Mouse (Mus musculus): ENCODE data around the gene Zfp691.

Gene Zfp691

DNA sequence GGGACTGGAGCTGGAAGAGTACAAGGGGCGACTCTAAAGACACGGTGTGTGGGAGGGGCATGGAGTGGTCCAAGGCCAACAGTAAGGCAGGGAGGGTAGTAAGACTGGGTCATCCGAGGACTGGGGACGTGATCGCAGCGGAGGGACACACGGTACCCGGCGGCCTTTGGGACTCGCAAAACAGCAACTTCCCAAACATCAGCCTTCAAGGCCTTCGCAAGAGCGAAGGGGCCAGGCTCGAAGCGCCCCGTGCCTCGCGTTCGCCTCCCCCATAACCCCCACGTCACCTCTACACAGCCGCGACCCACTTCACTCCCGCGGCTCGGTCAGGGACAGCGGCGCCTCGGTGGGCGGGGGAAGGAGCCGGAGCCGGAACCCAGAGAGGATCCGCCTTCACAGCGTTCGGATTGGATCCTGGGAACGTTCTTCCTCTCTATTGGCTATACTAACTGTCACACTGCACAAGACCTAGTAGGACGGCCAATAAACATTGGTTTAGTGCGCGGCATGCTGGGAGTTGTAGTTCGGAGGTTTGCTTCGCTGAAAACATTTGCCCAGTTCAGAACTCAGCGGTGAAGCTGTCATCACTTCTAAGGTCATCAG is at the start of gene Zfp691:
Gene Zfp691, minus strand, starts transcription at position 345 of the 603 bp plus-strand sequence.
- peak; percentile 88 to 97 for DNase-seq (ENCODE audit: low spot score in 2 of 2)

DNA sequence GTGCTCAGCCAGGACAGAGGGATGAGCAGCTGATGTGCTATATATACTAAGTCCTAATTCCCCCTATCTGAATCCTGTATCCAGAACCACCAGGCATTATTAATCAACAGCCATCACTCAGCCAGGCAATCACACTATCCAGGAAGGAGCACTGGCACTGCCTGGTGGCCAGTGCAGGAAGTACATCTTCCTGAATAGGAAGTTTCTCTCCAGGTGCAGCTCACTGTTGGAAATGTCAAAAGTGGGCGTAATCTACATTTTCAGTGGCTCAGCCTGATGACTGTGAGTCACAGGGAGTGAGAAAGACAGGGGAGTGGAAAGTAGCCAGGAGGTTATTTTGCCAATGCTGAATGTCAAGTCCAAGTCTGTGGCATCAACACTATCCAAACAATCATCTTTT is 49.7 kb upstream of the Zfp691 start:
- DNase-seq (ENCODE audit: low spot score in 2 of 2): peak in 1 of 2 experiments; percentile 55

DNA sequence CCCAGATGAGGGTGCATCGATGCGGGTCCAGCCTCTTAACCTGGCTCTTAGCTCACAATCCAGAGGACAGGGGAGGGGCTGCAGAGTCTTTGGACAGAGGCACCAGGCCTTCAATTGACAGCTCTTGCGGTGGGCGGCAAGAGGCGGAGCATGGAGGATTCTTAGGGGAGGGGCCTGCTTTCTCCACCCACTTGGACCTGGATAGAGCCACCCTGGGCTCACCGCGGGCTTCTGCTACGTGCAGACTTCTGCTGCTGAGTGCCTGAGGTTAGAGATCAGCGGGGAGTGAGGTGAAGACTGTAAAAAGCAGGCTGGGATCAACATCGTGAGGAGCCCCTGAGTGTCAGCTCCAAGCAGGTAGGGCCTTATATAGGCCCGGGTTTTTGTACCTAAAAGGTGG is 44.2 kb upstream of the Zfp691 start, which contains the start of gene Tmem269:
Gene Tmem269, minus strand, starts transcription at position 49 of the 400 bp plus-strand sequence.
- no peak for DNase-seq (ENCODE audit: low spot score in 2 of 2)

DNA sequence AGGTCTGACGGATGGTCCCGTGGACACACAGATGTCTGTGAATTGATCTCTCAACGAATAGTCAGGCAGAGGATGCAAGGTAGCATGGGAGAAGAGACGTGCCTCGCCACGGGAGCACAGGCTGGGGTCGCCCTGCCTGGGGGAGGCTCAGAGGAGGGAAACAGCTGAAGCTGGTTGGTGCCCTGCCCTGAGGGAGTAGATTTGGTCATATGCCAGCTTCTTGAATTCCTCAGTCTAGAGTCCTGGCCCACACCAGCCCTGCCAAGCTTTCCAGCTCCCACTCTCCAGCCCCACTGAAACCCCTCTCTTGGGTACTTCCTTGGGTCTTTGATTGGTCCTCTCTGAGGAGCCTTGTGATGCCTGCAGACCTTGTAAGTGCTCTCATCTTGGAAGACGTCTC is 42.7 kb upstream of the Zfp691 start:
- no peak for DNase-seq (ENCODE audit: low spot score in 2 of 2)

DNA sequence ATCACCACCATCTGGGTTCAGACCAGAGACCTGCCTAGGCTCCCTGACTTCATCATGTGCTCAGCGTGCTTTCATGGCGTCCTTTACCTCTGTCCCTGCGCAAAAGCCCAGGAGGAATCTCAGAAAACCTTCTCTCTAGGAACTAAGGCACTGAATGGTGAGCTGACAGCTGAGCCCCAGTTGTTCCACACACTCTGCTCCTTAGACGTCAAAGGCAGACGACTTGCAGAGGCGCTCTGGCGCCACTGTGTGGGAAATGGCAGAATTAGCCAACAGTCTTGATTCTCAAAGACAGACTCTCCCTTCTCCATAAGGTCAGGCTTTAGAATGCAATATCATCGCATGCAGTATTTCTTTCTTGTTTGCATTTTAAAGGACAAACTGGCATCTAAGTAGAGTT is 30.7 kb upstream of the Zfp691 start:
- DNase-seq (ENCODE audit: low spot score in 2 of 2): peak in 1 of 2 experiments; percentile 84

DNA sequence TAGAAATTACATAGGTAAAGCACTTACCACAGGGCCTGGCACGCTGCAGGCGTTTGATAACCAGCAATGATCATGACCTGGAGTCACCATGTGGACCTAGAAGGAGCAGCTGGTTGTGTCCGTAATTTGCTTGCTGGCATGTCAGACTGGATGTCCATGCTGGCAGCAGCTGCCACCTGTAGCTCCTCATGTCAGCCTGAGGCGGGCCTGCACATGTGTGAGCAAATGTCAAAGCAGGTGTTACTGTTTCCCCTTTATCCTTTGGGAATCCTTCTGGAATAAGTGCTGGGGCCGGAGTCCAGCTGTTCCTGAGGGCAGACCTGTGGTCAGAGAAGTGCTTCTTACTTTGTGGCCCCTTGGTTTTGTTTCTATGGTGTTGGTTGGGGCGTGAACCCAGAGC is 24.1 kb upstream of the Zfp691 start:
- no peak for DNase-seq (ENCODE audit: low spot score in 2 of 2)

DNA sequence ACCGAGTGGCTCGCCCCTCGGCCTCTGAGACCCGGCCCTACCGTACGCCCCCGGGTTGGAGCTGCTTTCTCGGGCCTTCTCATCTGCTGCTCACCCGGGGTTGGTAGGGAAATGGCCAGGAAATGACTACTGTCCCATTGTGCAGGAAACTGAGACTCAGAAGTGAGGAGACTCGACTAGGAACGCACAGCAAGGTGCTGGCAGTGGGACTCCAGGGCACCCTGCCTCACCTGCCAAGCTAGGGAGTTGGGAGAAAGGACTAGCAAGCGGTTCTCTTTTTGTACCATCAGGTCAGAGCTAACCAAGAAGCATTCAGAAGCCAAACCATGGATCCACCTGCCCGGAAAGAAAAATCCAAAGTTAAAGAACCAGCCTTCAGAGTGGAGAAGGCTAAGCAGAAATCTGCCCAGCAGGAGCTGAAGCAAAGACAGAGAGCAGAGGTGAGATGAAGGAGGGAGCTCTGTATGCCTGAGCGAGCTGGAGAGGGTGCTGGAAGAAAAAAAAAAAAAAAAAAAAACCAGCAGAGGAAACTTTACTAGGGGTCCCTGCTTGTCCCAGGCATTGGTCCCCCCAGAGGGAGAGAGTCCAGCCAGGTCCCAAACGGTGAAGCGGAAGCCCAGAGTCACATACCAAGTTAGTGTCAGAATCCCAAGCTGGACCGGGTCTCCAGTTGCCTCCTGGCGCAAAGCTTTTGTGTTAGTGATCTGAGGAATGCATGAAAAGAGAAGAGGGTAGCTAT is 21.8 kb upstream of the Zfp691 start:
- no peak for DNase-seq (ENCODE audit: low spot score in 2 of 2)

DNA sequence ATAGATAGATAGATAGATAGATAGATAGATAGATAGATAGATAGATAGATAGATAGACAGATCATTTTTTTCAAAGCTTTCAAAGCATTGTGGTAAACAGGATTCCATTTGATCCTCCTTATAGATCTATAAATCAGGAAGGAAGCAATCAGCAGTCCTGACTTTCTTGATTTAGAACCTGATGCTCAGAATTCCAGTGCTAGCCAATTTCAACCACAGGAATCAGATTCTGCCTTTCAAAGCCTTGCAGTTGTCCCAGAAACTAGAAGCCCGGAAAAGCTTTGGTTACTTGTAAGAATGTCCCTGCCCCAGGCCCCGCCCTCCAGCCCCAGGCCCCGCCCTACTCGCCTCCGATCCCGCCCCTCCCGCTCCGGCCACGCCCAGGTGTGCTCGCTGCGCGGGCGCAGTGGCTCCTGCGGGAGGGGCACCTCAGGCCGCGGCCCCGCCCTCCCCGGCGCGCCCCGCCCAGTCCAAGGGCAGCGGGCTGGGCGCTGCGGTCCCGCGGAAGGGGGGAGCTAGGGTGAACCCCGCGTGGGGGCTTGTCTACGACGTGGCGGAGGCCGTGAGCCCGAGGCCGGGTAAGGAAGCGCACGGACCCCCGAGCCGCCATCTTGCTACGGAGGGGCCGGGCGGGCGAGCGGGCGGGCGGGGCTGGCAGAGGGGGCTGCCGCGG is 21.1 kb upstream of the Zfp691 start, which contains the start of gene Svbp:
Gene Svbp, plus strand, starts transcription at position 398 of the 673 bp plus-strand sequence.
- peak; percentile 88 to 96 for DNase-seq (ENCODE audit: low spot score in 2 of 2)

DNA sequence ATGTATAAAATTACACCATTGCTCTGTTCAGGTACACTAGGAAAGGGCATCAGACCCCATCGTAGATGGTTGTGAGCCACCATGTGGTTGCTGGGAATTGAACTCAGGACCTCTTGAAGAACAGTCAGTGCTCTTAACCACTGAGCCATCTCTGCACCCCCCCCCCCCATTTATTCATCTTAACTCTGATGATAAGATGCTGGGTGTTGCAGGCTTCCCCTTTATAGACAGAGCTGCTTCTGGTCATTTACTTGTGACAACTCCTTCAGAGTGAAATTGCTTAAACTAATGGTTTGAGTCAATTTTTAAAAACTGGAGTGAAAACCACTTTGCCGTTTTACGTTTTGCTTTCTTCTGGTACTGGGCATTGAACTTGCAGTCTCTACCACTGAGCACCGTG is 18.8 kb upstream of the Zfp691 start:
- no peak for DNase-seq (ENCODE audit: low spot score in 2 of 2)

DNA sequence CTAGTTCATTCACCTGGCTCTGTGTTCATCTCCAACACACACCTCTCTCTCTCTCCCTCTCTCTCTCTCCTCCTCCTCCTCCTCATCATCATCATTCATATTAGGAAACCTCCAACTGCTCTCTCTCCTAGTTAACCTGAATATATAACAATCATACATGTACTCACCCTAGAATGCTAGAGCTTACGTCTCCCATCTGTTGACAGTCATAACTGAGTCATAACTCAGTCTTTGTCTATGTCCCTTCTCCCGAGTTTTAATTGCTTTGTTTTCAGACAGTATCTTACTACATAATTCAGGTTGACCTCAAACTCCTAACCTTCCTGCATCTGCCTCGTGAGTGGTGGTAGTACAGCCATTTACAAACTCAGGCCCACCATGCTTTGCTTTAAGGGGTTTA is 17.3 kb upstream of the Zfp691 start:
- DNase-seq (ENCODE audit: low spot score in 2 of 2): no peak

DNA sequence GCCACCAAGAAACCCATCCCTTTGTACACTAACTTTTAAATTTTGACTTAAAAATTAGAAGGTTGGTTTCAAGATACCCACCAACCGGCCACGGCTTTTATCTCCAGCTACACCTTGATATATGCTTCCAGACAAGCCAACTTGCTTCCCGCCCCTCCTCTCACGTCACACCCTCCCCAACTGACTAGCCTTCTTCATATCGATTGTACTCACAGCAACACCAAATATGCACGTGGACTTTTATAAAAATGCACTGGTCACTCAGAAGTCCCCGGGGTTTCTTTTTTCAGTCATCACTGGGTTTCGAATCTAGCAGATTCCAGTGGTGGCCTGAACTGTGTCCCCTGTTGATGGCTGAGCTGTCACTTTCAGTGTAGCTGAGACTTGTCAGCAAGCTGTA is 16.6 kb upstream of the Zfp691 start:
- DNase-seq (ENCODE audit: low spot score in 2 of 2): peak; percentile 60 to 79

DNA sequence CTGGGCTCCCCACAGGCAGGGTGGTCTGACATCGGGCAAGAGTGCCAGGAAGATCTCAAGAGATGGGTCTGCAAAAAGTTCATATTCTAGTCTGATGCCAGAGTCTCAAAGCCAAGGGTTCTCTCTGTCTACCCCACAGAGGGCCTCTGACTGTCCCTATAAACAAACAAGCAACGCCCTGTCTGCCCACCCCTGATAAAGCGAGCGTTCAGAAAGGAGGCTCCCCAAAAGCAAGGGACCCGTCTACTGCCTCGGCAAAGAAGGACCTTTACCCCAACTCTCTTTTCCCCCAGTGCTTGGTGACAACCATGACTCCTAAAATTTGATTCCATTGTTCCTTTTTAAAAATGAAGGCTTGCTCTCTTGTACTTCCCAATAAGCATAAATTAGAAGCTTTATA is 15.9 kb upstream of the Zfp691 start, which contains the start of gene Ermap:
Gene Ermap, minus strand, starts transcription at position 148 of the 400 bp plus-strand sequence.
- DNase-seq (ENCODE audit: low spot score in 2 of 2): peak; percentile 71 to 80

DNA sequence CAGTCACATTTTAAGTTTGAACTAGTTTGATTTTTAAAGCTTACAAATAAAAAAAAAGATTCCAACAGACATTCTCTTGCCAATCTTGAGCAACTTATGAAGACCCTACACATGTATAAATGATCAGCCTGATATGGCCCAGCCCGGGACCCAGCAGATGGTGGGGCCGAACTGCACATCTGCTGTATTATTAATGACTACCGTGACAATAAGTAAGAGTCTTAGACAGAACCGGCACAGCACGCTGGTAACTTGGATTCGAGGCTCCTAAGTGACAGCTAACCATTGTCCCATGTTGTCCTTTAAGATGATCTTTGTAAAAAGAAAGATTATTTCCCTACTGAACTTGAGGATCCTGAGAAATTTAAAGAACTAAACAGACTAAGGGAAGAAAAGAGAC is 15.4 kb upstream of the Zfp691 start:
- no peak for DNase-seq (ENCODE audit: low spot score in 2 of 2)

DNA sequence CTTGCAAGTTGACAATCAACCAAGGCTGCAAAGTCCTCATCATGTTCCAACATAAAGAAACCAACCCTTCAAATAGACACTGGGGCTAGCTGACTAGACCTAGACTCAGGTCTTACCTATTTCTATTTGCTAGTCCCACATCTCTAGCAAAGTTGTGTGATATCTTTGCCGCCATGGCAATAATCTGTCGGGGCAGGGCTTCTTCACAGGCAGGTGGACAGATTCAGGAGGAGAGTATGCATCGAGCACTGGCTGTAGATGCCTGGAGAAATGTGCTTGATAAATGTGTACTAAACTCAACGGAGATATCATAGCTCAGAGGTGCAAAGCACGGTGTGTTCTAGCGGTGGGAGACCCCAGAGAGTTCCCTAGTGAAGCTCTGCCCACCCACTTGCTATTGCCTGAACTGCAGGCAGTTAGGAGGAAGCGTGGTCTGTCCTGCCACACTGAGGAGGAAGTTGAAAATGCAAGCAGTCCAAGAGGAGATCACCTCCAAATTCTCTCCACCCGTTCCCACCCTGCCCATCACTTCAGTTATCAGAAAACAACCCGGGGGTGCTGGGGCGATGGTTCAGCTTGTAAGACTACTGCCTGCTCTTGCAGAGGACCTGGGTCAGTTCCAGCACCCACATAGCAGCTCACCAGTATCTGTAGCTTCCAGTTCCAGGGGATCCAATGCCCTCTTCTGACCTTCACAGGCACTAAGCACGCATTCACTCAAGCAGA is 14.2 kb upstream of the Zfp691 start:
- peak; percentile 68 to 73 for DNase-seq (ENCODE audit: low spot score in 2 of 2)

DNA sequence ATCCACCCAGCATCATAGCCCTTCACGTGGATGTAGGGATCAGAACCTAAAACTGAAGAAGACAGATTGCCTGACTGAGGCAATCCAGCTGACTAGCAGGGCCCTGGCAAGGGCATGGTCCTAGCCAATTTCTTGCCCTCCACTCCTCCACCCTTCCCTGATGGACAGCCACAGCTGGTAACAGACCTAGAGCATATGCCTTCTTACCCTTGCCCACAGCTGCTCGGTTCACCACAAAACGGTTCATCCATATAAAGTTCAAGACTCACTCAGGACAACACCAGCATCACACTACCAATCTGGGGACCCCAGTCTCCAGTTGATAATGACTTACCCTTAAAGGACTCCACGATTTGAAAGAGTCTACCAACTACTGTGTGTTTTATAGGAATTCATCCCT is 11.8 kb upstream of the Zfp691 start:
- no peak for DNase-seq (ENCODE audit: low spot score in 2 of 2)

DNA sequence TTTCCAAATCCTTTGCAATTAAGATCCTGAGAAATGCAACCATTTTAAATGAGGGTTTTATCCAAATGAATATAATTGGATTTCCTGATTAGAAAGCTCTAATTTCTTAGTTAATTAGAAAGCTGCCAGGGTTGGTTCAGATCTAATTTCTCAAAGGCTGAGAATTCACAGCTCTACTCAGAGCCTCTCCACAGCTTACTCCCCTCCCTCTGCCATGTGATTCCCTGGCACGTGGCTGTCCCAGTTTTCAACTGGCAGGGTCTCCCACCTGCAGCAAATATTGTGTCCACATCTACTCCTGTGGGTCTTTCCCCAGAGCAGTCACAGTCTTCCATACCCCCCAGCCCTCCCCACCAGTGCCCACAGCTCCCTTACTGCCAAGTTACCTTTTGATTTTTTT is 9.5 kb upstream of the Zfp691 start:
- DNase-seq (ENCODE audit: low spot score in 2 of 2): no peak

DNA sequence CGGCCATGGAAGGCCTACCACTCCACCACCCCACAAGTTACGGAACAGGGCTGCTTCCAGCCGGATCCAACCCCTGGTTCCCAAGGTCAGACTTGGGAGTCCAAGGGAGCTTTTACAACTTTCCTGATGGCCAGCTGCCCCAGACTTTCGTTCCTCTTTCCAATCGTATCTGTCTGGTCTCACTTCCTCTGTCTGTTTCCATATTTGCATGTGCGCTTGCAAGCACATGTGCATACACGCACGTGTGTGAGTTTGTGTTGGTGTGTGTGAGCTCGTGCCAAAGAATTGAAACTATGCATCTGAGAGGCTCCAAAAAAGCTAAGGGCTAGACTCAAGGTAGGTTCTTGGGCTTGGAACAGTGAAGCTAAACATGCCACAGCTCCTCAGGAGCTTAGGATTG is 7.5 kb upstream of the Zfp691 start:
- no peak for DNase-seq (ENCODE audit: low spot score in 2 of 2)

DNA sequence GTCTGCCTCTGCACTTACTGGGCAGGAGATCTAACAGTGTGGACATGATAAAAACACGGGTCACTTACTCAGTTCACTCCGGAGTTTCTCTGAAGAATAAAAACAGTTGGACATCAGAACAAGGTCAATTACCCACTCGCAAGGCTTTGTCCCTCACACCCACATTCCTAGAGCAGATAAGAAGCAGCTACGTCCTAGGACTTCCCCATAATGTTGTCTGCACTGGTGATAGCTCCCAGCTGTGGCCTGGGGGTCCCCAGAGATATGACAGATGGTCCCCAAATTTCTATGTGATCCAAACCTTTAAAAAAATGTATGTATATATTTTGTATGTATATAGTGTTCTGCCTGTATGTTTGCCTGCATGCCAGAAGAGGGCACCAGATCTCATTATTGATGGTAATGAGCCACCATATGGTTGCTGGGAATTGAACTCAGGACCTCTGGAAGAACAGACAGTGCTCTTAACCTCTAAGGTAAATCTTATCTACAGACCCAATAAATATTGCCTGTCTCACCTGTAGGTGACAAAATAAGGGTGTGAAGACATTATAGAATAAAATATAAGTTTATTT is 6.2 kb upstream of the Zfp691 start:
- DNase-seq (ENCODE audit: low spot score in 2 of 2): no peak

DNA sequence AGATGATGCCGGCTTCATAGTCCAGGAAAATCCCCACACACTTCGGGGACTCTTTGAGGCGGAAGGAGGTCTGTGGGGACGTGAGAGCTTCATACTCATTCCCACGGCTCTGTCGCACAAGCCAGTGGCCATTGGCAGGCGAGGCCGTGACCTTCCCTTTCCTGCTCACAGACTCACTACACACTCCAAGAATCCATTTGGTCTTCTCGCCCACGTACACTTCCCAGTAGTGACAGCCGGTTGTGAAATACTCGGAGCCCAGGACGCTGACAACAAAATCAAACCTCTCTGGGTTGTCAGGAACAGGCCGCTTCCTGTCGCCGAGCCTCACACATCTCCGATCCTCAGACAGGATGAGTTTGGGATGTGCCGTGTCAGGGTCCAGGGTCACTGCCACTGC is 4.3 kb upstream of the Zfp691 start:
- DNase-seq (ENCODE audit: low spot score in 2 of 2): no peak

DNA sequence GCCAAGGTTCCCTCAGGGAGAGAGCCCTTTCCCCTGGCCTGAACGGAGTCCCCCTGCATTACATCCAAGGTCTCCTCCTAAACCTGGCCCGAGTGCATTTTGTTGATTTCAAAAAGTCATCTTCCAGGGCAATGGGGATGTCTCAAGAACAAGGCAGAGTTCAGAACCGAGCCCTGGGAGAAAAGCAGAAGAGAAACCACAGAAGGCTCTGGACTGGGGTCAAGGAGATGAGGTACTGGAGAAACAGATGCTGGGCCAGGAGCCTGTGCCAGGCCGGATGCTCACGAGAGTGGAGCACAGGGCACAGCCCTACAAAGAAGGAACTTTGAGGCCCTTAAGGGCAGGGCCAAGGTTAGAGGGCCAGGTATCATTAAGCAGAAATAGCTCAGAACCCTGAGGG is 3.7 kb upstream of the Zfp691 start:
- peak in 1 of 2 experiments; percentile 8 for DNase-seq (ENCODE audit: low spot score in 2 of 2)

DNA sequence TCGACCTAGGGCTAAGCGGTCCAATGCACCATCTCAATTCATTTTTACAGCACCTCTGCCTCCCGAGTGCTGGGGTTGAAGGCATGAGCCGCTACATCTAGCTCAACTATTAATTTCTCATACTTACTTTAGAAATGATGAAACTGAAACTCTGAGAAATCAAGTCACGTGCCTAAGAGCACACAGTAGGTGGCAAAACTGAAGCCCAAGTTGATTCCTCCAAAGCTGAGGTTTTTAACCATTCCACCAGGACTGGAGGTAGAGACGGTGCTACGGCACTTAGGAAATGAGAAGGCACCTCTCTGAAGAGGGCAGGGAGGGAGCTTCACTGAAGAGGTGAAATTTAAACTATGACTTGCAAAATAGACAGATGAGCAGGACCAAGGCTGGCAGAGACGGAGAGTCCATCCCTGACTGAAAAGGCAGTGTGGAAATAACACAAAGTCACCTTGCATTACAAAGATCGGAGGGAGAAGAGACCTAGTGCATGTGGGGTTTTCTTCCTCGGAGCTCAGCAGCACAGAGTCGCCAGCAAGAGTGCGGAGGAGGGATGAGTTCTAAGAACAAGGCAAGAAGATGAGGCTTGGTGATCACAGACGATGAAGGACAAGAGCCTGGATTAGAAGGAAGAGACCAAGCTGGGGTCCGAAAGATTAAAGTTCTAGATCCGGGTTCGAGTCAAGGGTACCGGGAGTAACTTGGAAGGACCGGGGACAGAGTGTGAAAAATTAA is 910 bp downstream of the Zfp691 start:
- no peak for DNase-seq (ENCODE audit: low spot score in 2 of 2)

Measured in spleen, postnatal 10 days (tissue).